Mouse (Mus musculus) embryonic fibroblast, embryonic 13.5 days (primary cell): ENCODE measurements around the gene Cyp1a2.

Experiments used
- CTCF ChIP-seq: IDR thresholded peaks from 2 replicates; pipeline ENCODE4 v1.5.1; 2011; ENCODE audit warnings: mild to moderate bottlenecking, control low read depth, low read length, moderate library complexity, borderline replicate concordance; ENCODE audit not compliant: insufficient read depth
- POLR2A ChIP-seq: IDR thresholded peaks from 2 replicates; pipeline ENCODE4 v1.6.1; 2011; ENCODE audit warnings: low read depth, mild to moderate bottlenecking, control low read depth, low read length, moderate library complexity

DNA sequence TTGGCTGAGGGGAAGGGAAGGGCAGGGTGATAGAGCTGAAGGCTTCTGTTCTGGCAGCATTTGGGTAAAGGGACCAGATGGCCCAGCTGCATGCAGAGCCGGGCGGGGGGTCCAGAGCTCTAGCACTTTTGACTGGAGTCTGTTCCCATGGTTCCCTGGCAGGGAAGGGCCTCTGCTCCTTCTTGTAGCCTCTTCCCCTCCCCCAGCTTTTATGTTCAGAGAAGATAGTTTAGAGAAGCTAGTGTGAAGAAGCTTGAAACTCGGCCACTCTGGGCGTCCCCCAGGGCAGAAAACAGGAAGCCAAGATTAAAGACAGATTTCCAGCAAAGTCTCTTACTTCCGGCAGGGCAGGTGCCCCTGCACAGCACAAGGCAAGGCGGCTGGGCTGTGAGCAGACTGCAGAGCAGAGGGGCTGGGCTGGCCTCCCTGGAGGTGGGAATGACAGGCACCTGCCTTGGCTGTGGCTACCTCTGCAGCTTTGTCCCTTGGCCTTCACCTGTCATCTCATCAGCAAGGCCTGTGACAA lies 32.7 kb downstream of the Cyp1a2 start:
- TF ChIP-seq POLR2A (no peak), CTCF (no peak)
